Mouse (Mus musculus): Measurements from ENCODE around the gene Tent5b.
"Not testable (repeated sequence)": the region's sequence is repeated elsewhere in the genome, so short reads cannot be mapped to it uniquely, and the experiment has no call there.

Tent5b gene

GRCm38 (mm10) chr4:133498160-133498724 lies 18.3 kb downstream of the Tent5b start, which contains the start of gene Trnp1:
Gene Trnp1 (minus strand): TSS chr4:133498550.
- peak; percentile 68 to 77 for DNase-seq (ENCODE audit: low spot score in 2 of 2)

- DNase-seq (ENCODE audit: low spot score in 2 of 2) = no peak
These were observed 21.6 kb downstream of the Tent5b start for GRCm38 (mm10) chr4:133501514-133501913.

- DNase-seq (ENCODE audit: low spot score in 2 of 2) = no peak
These were observed 24.4 kb downstream of the Tent5b start for GRCm38 (mm10) chr4:133504300-133504699.

- DNase-seq (ENCODE audit: low spot score in 2 of 2) = no peak
These were observed 25.0 kb downstream of the Tent5b start for GRCm38 (mm10) chr4:133504755-133505485.

- no peak for DNase-seq (ENCODE audit: low spot score in 2 of 2)
These were observed 26.6 kb downstream of the Tent5b start for GRCm38 (mm10) chr4:133506573-133506972.

- no peak for DNase-seq (ENCODE audit: low spot score in 2 of 2)
These were observed 29.1 kb downstream of the Tent5b start for GRCm38 (mm10) chr4:133508990-133509389.

- DNase-seq (ENCODE audit: low spot score in 2 of 2) = no peak
These were observed 31.1 kb downstream of the Tent5b start for GRCm38 (mm10) chr4:133511050-133511449.

GRCm38 (mm10) chr4:133512511-133512910 lies 32.6 kb downstream of the Tent5b start:
- DNase-seq (ENCODE audit: low spot score in 2 of 2) = not testable (repeated sequence)

- DNase-seq (ENCODE audit: low spot score in 2 of 2) = peak; percentile 46 to 59
These were observed 33.0 kb downstream of the Tent5b start for GRCm38 (mm10) chr4:133512972-133513371.

GRCm38 (mm10) chr4:133518601-133519368 lies 38.9 kb downstream of the Tent5b start, which contains the start of gene Kdf1:
Gene Kdf1 (plus strand): TSS chr4:133518963.
- peak; percentile 62 to 77 for DNase-seq (ENCODE audit: low spot score in 2 of 2)

- DNase-seq (ENCODE audit: low spot score in 2 of 2) = no peak
These were observed 39.4 kb downstream of the Tent5b start for GRCm38 (mm10) chr4:133519369-133519665.

- no peak for DNase-seq (ENCODE audit: low spot score in 2 of 2)
These were observed 41.6 kb downstream of the Tent5b start for GRCm38 (mm10) chr4:133521502-133521901.

GRCm38 (mm10) chr4:133527788-133528187 lies 47.9 kb downstream of the Tent5b start:
- no peak for DNase-seq (ENCODE audit: low spot score in 2 of 2)

GRCm38 (mm10) chr4:133532777-133533176 lies 52.8 kb downstream of the Tent5b start:
- no peak for DNase-seq (ENCODE audit: low spot score in 2 of 2)

GRCm38 (mm10) chr4:133536081-133536480 lies 56.1 kb downstream of the Tent5b start:
- DNase-seq (ENCODE audit: low spot score in 2 of 2) = no peak

- DNase-seq (ENCODE audit: low spot score in 2 of 2) = no peak
These were observed 56.7 kb downstream of the Tent5b start for GRCm38 (mm10) chr4:133536652-133537051.

All from urinary bladder, adult 18-20 months (tissue).